Mouse (Mus musculus) cortical plate, adult 2 months (tissue): ENCODE results near the gene T.

ENCODE experiments used
- CTCF ChIP-seq: fragments of 200-500 bp; IDR thresholded peaks from 2 replicates; pipeline ENCODE4 v1.5.1; 2011; ENCODE audit warnings: mild to moderate bottlenecking, control low read depth, low read length; ENCODE audit not compliant: insufficient read depth; ENCODE audit errors: extremely low read depth
- POLR2A ChIP-seq: fragments of 200-500 bp; IDR thresholded peaks from 2 replicates; pipeline ENCODE4 v1.6.1; 2011; ENCODE audit warnings: mild to moderate bottlenecking, low read length, control low read depth; ENCODE audit not compliant: insufficient read depth; ENCODE audit errors: extremely low read depth

DNA sequence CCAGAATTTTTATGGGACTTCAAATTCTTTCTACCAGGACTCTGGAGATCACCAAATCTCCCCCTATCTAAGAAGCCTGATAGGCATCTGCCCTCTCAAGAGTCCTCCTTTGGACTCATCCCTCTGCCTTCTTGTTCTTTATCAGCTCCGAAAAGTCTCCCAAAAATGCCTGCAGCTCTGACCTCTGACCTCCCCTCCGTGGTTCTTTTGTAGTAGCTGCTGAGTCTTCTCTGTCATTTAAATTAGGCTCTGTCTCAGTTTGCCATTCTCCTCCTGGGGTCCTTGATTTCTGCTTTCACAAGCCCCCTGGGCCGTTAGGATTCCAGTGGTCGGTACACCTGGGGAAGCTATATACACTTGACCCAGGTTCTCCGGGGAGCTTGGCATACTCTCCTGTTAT lies 4.3 kb upstream of the T start:
- TF ChIP-seq CTCF, result no peak
- TF ChIP-seq POLR2A, result no peak
